ENCODE assay signal across 16 mouse cellular contexts in genomic region chr9:115330861-115331476, GRCm38 (mm10). TPM values are rescaled to one million over a fixed set of nuclear protein-coding genes. Genes with fewer than 3 reads are reported as not detected.
A peak's percentile ranks its signal among the peaks of the same experiment; 100 is the strongest.
DNase-seq lines count a peak whose midpoint lies in the region; ATAC-seq and TF ChIP-seq lines count a peak whose summit lies in the region.
"Had no signal": no experiment of that assay in that cellular context is flagged by ENCODE, and none has a peak within 500 bp of the region (broad histone marks: within the 10 kb centered on the region; RNA-seq: fewer than 3 reads in every experiment).

No protein-coding gene starts in this region.

- no peak for TF ChIP-seq CTCF in liver, adult 2 months (IDR thresholded peaks at IDR 0.05; ENCODE audit: low read depth, low read length)

- WGBS in liver, adult 2 months: 40% methylated on average over 6 of the region's 6 CpGs

- ATAC-seq in granulocyte monocyte progenitor cell, adult 5-6 weeks (replicated peaks; ENCODE audit: poor library complexity, severe bottlenecking): peak; percentile 92
- ATAC-seq in megakaryocyte, adult 5-6 weeks (ENCODE audit: poor library complexity, severe bottlenecking): peak; percentile 87
- ATAC-seq: forebrain, embryonic 14.5 days had no signal

- no peaks in the 10 kb centered on the region for H3K4me1 ChIP-seq in liver, adult 2 months (ENCODE audit: control insufficient read depth, insufficient read depth, low read length)
- H3K4me1 ChIP-seq: neural tube, embryonic 12.5 days had no signal

- H3K36me3 ChIP-seq in liver, adult 2 months (ENCODE audit: control insufficient read depth, insufficient read depth, low read length): no peaks in the 10 kb centered on the region
- H3K36me3 ChIP-seq: limb, embryonic 13.5 days; neural tube, embryonic 12.5 days had no signal

- H3K9ac ChIP-seq in liver, adult 2 months (ENCODE audit: low read depth, low read length): no peak overlapping the region
- H3K9ac ChIP-seq: hindbrain, embryonic 14.5 days; limb, embryonic 13.5 days; neural tube, embryonic 12.5 days had no signal

- no peaks in the 10 kb centered on the region for H3K27me3 ChIP-seq in liver, adult 2 months (ENCODE audit: control insufficient read depth, insufficient read depth, low read length)
- H3K27me3 ChIP-seq: limb, embryonic 13.5 days; neural tube, embryonic 12.5 days had no signal

- TF ChIP-seq POLR2A in liver, adult 2 months (IDR thresholded peaks at IDR 0.05; ENCODE audit: extremely low read depth, insufficient read depth, low read length): no peak

- DNase-seq in adrenal gland, postnatal 10 days: peak; percentile 29
- DNase-seq in adrenal gland, adult 8-10 months: no peak
- DNase-seq in liver, adult 2 months (ENCODE audit: extremely low read depth, low read depth, low spot score): peak; percentile 42
- no peak for DNase-seq in liver
- DNase-seq in left cerebral cortex, postnatal 36 days (ENCODE audit: low spot score in 2 of 2): no peak
- no peak for DNase-seq in kidney, postnatal 14 days
- DNase-seq: cerebellum, adult 2 months; gastrocnemius, adult 2 months; kidney, adult 8-10 months; thymus, adult 2 months had no signal

- no peak overlapping the region for H3K27ac ChIP-seq in liver, adult 2 months (replicated peaks; ENCODE audit: insufficient read depth, low read depth, low read length)
- H3K27ac ChIP-seq: gastrocnemius, adult 2 months; hindbrain, embryonic 14.5 days; limb, embryonic 13.5 days; neural tube, embryonic 12.5 days had no signal

- no peaks in the 10 kb centered on the region for H3K79me2 ChIP-seq in liver, adult 2 months (ENCODE audit: control insufficient read depth, insufficient read depth, low read length)

- intact Hi-C loops in left cerebral cortex, postnatal 36 days (cut with DNase I): no loop called here

- H3K4me3 ChIP-seq in liver, adult 2 months (ENCODE audit: insufficient read depth, low read depth, low read length): no peak overlapping the region
- H3K4me3 ChIP-seq: gastrocnemius, adult 2 months; limb, embryonic 13.5 days; neural tube, embryonic 12.5 days had no signal

RNA-seq across cellular contexts. Expression of gene Stt3b, which starts 20.7 kb away (rescaled TPM):
- 100 to 1,000 TPM; 113 to 118 TPM for total RNA-seq in adrenal gland, postnatal 10 days (2021)
- 100 to 1,000 TPM; 119 to 143 (median 134) TPM for total RNA-seq in adrenal gland, adult 8-10 months (2022)
- total RNA-seq in liver, adult 2 months (2014; rRNA removed): 60.5 and 73.4 TPM in 2 replicates
- polyA plus RNA-seq in liver, adult 2 months (2012; rRNA removed): 28.2 and 33.8 TPM in 2 replicates
- 91.1 and 97.6 TPM in 2 replicates for total RNA-seq in granulocyte monocyte progenitor cell, adult 5-6 weeks (2014; fragmentation: Nextera tagmentation)
- 127 and 130 TPM in 2 replicates for total RNA-seq in granulocyte monocyte progenitor cell, adult 5-6 weeks (2017)
- total RNA-seq in megakaryocyte, adult 5-6 weeks (2015): 75.4 and 78.1 TPM in 2 replicates
- total RNA-seq in megakaryocyte, adult 5-6 weeks (2017): 54.8 and 61.1 TPM in 2 replicates
- total RNA-seq in left cerebral cortex, postnatal 36 days (2021): 10 to 100 TPM; 84.8 to 87.6 TPM

Comparison
In these comparisons a context has a peak if more than half of its experiments do, and no peak if none do; other contexts are left out.
1. DNase-seq: peak in adrenal gland, postnatal 10 days (single experiment) and liver, adult 2 months (single experiment); none in adrenal gland, adult 8-10 months (single experiment), liver (single experiment), left cerebral cortex, postnatal 36 days (0 of 2) and kidney, postnatal 14 days (single experiment).